Mouse (Mus musculus): ENCODE results near the gene Zfp746. TPM values are rescaled to one million over a fixed set of nuclear protein-coding genes. Genes with fewer than 3 reads are reported as not detected.

The Zfp746 gene
- polyA plus RNA-seq, 1 experiment from 2014 or later, result 33.6 TPM

GRCm38 (mm10) chr6:48025905-48026660, 60.3 kb downstream of the Zfp746 start:
- WGBS, result 85% methylated on average over 10 of the region's 10 CpGs
- Histone ChIP-seq H3K4me1 (no peaks in the 10 kb centered on the region), H3K27ac (no peak overlapping the region), H3K36me3 (peaks cover 84% of the 10 kb centered on the region), H3K9ac (no peak overlapping the region), H3K4me3 (no peak overlapping the region), H3K4me2 (replicated peaks) (no peak overlapping the region), H3K27me3 (no peaks in the 10 kb centered on the region), H3K9me3 (peaks cover 29% of the 10 kb centered on the region)
- ATAC-seq (ENCODE audit: insufficient number of reproducible peaks, insufficient read depth, low FRiP score, low TSS enrichment), result no peak

- no peak for ATAC-seq (ENCODE audit: insufficient number of reproducible peaks, insufficient read depth, low FRiP score, low TSS enrichment)
- Histone ChIP-seq H3K27me3 (no peaks in the 10 kb centered on the region), H3K9me3 (peaks cover 29% of the 10 kb centered on the region), H3K9ac (no peak overlapping the region), H3K4me2 (replicated peaks) (no peak overlapping the region), H3K27ac (no peak overlapping the region), H3K36me3 (peaks cover 73% of the 10 kb centered on the region), H3K4me1 (no peaks in the 10 kb centered on the region), H3K4me3 (no peak overlapping the region)
- 82% methylated on average over 21 of the region's 21 CpGs for WGBS
Observed at GRCm38 (mm10) chr6:48024994-48025345, 61.4 kb downstream of the Zfp746 start.

- Histone ChIP-seq H3K4me2 (replicated peaks) (no peak overlapping the region), H3K9me3 (peaks cover 29% of the 10 kb centered on the region), H3K27ac (no peak overlapping the region), H3K27me3 (no peaks in the 10 kb centered on the region), H3K4me1 (no peaks in the 10 kb centered on the region), H3K4me3 (no peak overlapping the region), H3K9ac (no peak overlapping the region), H3K36me3 (peaks cover 69% of the 10 kb centered on the region)
- WGBS, result 82% methylated on average over 43 of the region's 43 CpGs
- ATAC-seq (ENCODE audit: insufficient number of reproducible peaks, insufficient read depth, low FRiP score, low TSS enrichment), result peak; percentile 6; the same call in 1 of the 2 replicates
Observed at GRCm38 (mm10) chr6:48024330-48024993, 61.9 kb downstream of the Zfp746 start.

- Histone ChIP-seq H3K4me2 (replicated peaks) (no peak overlapping the region), H3K27ac (no peak overlapping the region), H3K4me3 (no peak overlapping the region), H3K9me3 (peaks cover 29% of the 10 kb centered on the region), H3K36me3 (peaks cover 53% of the 10 kb centered on the region), H3K9ac (no peak overlapping the region), H3K27me3 (no peaks in the 10 kb centered on the region), H3K4me1 (no peaks in the 10 kb centered on the region)
- ATAC-seq (ENCODE audit: insufficient number of reproducible peaks, insufficient read depth, low FRiP score, low TSS enrichment), result no peak
- WGBS, result 94% methylated on average over 2 of the region's 2 CpGs
Observed at GRCm38 (mm10) chr6:48022672-48023071, 63.7 kb downstream of the Zfp746 start.

DNA sequence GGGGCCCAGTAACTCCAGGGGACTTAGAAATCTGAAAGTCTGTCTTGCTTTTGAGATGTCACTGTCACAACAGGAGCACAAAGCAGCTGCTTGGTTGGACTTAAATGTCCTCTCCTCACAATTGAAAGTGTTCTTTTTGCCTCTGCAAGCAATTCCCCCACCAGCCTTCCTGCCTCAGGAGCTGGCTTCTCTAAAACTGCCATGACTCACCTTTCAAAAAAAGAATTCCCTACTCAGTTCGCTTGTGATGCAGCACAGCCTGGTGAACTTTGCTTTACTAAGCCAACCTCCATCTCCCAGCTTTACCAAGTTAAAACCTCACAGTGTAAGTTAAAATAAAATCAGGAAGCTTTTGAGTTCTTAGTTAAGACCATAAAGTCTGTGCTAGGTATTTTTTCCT, 64.7 kb downstream of the Zfp746 start:
- H3K27ac ChIP-seq, result no peak overlapping the region
- no peaks in the 10 kb centered on the region for H3K4me1 ChIP-seq
- no peak overlapping the region for H3K4me2 ChIP-seq (replicated peaks)
- no peak for ATAC-seq (ENCODE audit: insufficient number of reproducible peaks, insufficient read depth, low FRiP score, low TSS enrichment)
- no peaks in the 10 kb centered on the region for H3K27me3 ChIP-seq
- H3K4me3 ChIP-seq, result no peak overlapping the region
- 78% methylated on average over 1 of the region's 1 CpGs for WGBS
- H3K9ac ChIP-seq, result no peak overlapping the region
- peaks cover 43% of the 10 kb centered on the region for H3K36me3 ChIP-seq
- peaks cover 29% of the 10 kb centered on the region for H3K9me3 ChIP-seq

DNA sequence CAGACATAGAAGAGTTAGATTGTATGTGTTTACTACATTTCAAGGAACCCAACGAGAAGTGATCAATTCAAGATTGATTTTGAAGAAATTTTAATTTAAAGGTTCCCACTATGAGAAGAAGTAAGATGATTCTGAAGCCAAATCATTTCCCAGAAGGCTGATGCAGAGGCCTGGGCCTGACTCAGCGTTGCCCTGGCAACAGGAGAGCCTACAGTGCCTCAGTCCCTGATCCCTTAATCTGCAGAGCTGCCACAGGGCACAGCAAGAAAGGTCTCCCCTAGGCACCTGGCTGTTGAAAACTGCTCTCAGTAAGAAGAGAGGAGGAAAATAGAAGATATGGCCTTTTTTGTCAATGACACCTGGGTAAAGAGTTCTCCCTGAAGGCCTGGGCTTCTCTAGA, 66.4 kb downstream of the Zfp746 start:
- no peak overlapping the region for H3K4me3 ChIP-seq
- H3K9ac ChIP-seq, result no peak overlapping the region
- H3K27ac ChIP-seq, result no peak overlapping the region
- H3K9me3 ChIP-seq, result peaks cover 15% of the 10 kb centered on the region
- H3K4me1 ChIP-seq, result no peaks in the 10 kb centered on the region
- no peaks in the 10 kb centered on the region for H3K27me3 ChIP-seq
- H3K36me3 ChIP-seq, result peaks cover 27% of the 10 kb centered on the region
- 86% methylated on average over 2 of the region's 2 CpGs for WGBS
- ATAC-seq (ENCODE audit: insufficient number of reproducible peaks, insufficient read depth, low FRiP score, low TSS enrichment), result no peak
- H3K4me2 ChIP-seq (replicated peaks), result no peak overlapping the region

DNA sequence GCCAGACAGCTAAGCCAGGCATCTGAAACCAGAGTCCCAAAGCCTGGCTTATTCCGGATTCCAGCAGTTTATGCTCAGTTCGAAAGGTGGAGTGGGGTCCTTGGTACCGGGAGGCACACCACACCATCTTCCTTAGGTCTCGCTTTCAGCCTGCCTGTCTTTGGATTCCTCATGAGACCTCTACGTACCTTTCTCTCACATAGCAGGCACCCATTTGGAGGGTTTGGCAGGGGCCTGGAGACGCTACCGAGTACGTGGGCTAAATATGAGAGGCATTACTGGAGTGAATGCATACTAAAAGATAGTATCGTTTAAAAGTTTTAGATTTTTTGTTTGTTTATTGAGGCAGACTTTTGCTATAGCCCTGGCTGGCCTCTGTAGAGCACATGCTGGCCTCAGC, 69.6 kb downstream of the Zfp746 start:
- WGBS, result 91% methylated on average over 9 of the region's 9 CpGs
- Histone ChIP-seq H3K36me3 (no peaks in the 10 kb centered on the region), H3K27ac (no peak overlapping the region), H3K9me3 (no peaks in the 10 kb centered on the region), H3K4me2 (replicated peaks) (no peak overlapping the region), H3K4me3 (no peak overlapping the region), H3K27me3 (no peaks in the 10 kb centered on the region), H3K9ac (no peak overlapping the region), H3K4me1 (no peaks in the 10 kb centered on the region)
- ATAC-seq (ENCODE audit: insufficient number of reproducible peaks, insufficient read depth, low FRiP score, low TSS enrichment), result no peak

DNA sequence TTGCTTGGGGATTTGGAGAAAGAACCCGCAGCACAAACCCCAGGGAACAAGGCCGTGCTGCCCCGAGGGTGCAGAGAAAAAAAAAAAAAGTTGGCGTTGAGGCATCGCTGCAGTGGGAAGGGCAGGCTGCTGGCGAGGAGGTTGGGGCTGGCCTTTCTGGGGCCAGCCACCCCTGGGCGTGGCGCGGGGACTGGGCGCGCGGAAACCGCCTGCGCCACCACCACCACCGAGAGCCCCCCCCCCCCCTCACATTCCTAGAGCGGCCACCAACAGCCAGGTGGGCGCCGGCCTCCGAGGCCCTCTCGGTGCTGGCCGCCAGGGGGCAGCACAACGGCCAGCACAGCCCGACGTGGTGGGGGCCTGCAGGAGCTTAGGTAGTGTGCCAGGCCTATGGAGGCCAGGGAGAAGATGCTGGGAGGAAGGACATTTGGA, 70.3 kb downstream of the Zfp746 start:
- Histone ChIP-seq H3K9me3 (no peaks in the 10 kb centered on the region), H3K4me3 (peak overlapping the region; percentile 37), H3K4me1 (0 out of 2 replicates have a peak, but pooled peaks cover 3% of the 10 kb centered on the region), H3K9ac (peak overlapping the region; percentile 37), H3K36me3 (no peaks in the 10 kb centered on the region), H3K27ac (no peak overlapping the region), H3K27me3 (no peaks in the 10 kb centered on the region), H3K4me2 (replicated peaks) (peak overlapping the region; percentile 50)
- peak; percentile 92 for ATAC-seq (ENCODE audit: insufficient number of reproducible peaks, insufficient read depth, low FRiP score, low TSS enrichment)
- under 1% methylated on average over 24 of the region's 24 CpGs for WGBS

Small RNAs within 50 kb of the gene (microRNA-seq; reads per million reads assigned to microRNA genes)
- not detected for gene Gm24563

Other genes with a start within 250 kb of the Zfp746 start
- 27.1 and 29.2 TPM in 2 replicates for gene Zfp282, start 209.4 kb downstream of the Zfp746 start, polyA plus RNA-seq (2016; fragmentation: Nextera tagmentation; extraction: Ambion mirVana)
- 21.8 and 22.0 TPM in 2 replicates for gene Zfp212, start 166.1 kb downstream of the Zfp746 start, polyA plus RNA-seq (2016; fragmentation: Nextera tagmentation; extraction: Ambion mirVana)
- gene Zfp956, start 133.2 kb downstream of the Zfp746 start, polyA plus RNA-seq (2016; fragmentation: Nextera tagmentation; extraction: Ambion mirVana), result 14.7 and 15.3 TPM in 2 replicates
- 11.0 and 11.7 TPM in 2 replicates for gene Zfp777, start 37.7 kb downstream of the Zfp746 start, polyA plus RNA-seq (2016; fragmentation: Nextera tagmentation; extraction: Ambion mirVana)